Mouse (Mus musculus) gastrocnemius, postnatal 14 days (tissue): ENCODE results near the gene Atp8a2. TPM values are rescaled to one million over a fixed set of nuclear protein-coding genes. Genes with fewer than 3 reads are reported as not detected.
"Not testable (repeated sequence)": the region's sequence is repeated elsewhere in the genome, so short reads cannot be mapped to it uniquely, and the experiment has no call there.

Experiments used
- DNase-seq: peaks from one replicate; pipeline ENCODE4 v3.0.0; 2021; ENCODE audit warnings: mixed read lengths
- intact Hi-C: fragments of 180-260 bp; cut with DNase I; formaldehyde crosslinking; loops from one replicate; pipeline ENCODE4 v1.15.1; 2025; ENCODE audit warnings: low total_unique reads
- total RNA-seq, 2 experiments: library from RNA; stranded (reverse); gene quantifications; 2 replicates each; pipeline ENCODE4 v1.2.3; 2021

Gene Atp8a2
- total RNA-seq, 2 experiments from 2014 or later, result 0.93 to 1.8 TPM

DNA sequence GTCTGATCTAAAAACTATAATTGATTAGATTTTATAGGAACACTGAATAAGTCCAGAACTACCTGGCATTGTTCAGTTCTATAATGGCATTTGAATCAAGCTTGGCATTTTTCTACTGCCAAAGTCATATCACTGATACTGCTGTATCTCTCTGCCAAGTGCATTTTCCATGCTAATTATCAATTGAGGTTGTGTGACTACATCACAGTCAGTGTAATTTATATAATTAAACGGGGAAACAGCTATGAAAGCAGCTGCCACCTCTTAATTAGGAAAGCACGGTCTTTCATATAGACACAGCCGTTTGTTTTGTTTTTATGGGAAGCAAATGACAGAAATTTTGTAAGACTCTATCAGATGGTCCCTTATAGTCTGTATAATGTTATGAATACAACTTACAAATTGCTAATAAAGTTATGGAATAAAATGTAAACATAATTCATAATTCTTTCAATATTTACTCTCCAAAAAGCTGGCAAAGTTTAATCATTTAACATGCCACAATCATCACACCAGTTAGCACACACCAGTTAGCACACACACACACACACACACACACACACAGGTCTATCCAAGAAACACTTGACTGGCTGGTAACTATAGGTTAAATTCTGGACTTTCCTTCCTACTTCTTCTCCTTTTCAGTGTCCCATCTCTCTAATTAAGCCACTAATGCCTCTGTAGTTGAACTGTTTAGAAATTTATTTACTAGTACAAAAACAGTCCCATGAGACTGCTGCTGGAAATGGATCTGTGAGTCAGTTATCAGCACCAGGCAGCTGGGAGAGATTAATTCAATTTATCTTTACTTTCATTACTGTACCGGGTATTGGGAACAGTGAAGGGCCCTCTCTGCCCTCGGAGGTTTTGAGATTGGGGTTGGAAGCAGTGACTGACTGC, 377.5 kb downstream of the Atp8a2 start:
- intact Hi-C loops, result no loop called here
- no peak for DNase-seq

DNA sequence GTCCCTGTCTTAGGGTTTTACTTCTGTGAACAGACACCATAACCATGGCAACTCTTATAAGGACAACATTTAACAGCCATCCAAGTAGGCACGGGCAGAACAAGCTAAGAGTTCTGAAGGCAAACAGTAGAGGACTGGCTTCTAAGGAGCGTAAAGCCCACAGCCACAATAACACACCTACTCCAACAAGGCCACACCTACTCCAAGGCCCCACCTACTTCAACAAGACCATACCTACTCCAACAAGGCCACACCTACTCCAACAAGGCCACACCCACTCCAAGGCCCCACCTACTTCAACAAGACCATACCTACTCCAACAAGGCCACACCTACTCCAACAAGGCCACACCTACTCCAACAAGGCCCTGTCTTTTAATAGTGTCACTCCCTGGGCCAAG, 386.7 kb downstream of the Atp8a2 start:
- intact Hi-C loops, DNase-seq: not testable (repeated sequence)

DNA sequence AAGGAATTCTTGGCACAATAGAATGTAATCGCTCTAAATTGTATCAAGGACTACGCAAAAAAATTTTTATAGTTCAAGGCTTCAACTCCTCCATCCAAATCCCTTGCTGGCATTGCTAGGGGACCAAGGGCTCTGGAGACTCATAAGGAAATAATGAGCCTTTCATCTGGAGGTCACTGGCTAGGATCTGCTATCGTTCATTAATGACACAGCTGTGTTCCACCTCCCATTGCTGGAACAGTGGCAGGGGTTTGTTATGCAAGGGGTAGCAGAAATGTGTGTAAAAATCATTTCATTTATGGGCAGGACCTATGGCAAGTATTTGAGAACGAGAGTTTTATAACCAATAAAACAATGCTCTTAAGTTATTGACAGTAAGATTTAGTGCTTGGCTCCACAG, 387.2 kb downstream of the Atp8a2 start:
- DNase-seq, result no peak
- intact Hi-C loops, result no loop called here

DNA sequence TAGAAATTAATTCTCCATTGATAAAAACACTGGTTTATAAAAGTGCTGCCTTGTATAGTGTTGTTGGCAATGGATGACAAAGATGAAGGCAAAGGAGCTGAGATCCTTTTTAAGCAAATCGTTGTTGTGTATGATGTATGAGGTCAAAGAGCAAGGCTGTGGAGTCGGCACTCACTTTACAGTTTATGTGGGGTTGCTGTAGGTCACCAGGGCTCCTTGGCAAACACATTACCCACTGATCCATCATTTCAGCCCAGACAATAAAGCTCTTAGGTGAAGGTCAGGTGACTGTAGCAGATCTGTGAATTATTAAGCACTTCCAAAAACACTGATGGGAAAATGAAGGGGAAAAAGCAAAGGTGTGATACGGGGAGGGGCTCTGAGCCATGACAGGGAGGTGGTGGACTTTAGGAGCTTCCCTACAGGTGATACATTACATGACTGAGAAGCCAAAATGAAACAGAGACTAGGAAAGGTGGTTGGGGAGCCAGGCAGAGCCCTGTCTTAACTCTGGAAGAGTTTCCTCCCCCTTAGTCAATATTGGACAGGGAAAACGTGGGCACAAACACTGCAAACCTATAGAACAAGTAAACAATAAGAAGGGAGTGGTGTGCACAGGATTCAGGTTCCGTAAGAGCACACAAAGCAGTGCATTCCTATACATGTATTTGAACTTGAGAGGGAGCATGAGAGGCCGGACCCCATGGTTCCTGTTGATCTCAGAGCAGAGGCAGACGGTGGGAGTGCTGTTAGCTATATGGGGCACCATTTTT, 389.3 kb downstream of the Atp8a2 start:
- no peak for DNase-seq
- intact Hi-C loops, result no loop called here

DNA sequence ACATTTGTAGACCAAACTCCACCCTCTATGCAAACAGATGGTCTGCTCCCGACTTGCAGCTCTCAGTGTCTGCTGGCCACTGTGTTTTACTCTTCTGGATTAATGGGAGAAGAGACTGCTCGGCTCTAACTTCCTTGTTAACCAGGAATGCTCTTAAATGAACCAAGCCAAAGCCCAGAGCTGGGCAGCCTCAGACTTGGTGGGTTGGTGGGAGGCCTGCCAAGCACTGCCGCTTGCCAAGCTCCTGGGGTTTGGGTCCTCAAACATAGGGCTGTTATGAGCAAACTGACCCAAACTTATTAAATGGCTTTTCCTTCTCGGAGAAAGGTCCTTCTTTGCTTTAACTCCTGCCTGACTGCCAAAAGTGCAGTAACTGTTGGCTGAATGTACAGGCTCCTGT, 390.1 kb downstream of the Atp8a2 start:
- intact Hi-C loops, result no loop called here
- DNase-seq, result no peak

DNA sequence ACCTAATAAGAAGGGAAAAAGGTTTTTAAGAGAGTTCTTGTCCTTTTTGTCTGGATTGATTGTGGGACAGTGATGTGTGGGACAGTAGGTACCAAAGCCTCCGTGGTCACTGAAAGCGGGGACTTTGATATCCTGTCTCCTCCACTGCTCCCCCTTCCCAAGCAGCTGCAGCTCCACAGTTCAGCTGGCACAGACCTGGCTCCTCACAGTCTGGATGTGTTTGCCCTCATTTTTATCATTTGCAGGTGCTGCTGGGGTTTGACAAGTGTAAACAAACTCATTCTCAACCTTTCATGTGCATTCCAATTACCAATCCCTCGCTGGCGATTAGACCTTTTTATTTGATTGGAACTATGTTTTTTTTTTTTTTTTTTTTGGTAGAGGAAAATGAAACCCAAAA, 390.8 kb downstream of the Atp8a2 start:
- intact Hi-C loops, result no loop called here
- DNase-seq, result no peak

DNA sequence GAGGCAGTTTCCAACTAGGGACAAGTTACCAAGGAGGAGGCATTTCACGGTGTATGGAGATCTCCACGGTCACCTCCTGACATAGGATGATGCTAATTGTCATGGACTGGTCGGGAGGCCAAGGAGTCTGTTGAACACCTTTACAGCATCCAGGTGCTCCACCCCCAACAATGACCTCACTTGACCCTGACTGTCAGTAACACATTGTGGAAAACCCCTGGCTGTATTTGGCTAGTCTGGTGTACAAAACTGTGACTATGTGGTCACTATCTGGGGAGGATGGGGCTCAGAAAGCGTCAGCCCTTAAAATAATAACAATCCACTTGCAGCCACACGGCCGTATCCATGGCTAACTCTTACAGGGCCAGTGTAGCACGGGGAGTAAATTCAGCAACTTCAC, 391.3 kb downstream of the Atp8a2 start:
- no peak for DNase-seq
- intact Hi-C loops, result no loop called here

DNA sequence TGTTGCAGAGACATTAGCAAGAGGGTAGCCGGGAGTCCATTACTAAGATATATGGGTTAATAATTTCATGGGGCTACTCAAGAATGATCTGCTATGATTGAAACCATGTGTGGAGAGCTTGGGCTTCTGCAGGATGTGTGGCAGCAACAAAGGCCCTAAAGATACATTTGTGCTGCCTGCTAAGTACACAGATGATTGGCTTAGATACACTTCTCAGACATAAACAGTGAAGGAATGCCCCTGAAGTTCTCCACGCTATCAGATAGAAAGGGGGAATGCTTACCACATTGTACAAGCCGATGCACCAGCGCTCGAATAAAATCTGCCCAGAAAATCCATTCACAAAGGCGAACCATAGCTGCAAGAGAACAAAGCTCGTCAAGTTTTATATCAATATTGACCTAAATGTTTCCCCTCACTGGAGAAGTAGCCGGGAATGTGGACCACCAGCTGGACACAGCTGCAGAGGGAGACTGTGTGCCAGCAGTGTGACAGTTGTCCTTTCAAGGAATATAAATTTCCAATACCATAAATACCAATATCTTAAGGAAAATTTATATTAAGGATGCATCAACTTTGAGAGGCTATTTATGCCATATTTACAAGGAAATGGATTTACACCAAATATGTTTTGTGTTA, 394.9 kb downstream of the Atp8a2 start:
- DNase-seq, result no peak
- intact Hi-C loops, result no loop called here

DNA sequence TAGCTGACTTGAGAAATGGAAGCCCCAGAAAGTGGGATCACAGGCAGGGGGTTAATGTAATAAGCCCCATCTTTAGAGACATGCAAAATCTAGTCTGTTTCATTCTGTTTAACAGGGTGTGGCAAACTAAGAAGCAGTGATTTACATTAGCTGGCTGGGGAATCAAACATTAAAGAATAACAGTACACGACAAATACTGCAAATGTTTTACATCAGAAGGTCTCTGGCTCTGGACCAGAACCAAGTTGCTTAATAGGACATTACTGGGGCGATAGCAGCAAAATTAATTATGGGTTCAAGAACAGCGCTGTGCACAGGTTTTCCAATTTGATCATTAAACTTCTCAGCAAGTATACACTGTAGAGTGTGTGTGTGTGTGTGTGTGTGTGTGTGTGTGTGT, 397.5 kb downstream of the Atp8a2 start:
- no peak for DNase-seq
- intact Hi-C loops, result no loop called here

DNA sequence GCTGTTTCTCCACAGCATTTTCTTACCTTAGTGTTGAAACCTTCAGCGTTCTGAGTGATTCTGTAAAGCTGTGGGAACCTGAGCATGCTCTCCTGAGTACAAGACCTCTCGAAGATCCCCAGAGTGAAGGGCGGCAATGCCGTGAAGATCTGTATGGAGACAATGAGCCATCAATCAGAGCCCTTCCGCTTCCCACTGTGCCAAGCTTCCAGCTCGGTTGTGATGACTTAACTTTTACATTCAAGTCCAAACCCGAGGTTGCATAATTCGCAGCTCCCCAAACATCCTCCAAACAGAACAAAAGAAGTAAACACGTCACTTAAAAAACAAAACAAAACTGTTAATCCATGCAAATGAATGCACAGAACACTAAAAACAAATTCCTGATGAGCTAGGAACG, 403.1 kb downstream of the Atp8a2 start:
- DNase-seq, result no peak
- intact Hi-C loops, result no loop called here

DNA sequence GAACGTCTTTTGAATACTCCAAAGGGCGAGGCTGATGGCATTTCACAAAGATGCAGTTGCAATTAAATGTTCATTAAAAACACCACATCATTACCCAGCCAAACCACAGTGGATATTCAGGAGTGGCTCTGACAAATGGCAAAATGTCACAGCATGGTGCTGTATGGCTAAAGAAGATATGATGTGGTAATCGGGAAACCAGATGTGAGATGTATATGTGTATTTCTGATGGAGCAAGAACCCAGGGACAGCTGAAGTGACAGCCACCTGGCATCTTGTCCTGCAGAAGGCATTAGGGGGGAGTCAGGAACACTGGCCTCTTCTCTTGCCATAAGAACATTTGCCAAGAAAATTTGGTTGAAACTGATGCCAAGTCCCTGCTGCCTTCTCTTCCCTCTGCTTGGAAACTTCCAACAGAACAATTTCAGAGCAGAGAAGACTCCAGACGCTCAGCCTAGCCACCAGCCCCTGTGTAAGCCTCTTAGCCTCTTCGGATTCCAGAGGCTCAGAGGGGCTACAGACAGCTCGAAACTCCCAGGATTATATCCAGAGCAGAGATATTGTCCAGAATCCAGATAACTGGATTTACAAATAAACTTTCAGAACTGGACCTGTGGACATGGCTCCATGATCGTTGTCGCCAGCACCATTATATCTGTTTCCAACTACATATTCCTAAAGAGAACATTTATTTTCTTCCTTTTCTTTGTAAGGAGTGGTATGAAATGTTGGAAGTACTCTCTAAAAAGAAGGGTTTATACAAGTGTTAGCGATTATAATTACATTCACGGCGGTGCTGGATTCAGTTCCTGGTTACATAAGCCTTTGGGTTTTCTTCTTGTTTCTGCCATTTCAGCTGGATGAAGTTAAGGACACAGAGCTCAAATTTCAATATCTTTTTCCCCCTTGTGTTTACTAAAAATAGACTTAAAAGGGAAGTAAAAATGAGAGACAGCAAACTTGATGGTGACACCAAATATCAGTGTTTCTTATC, 413.3 kb downstream of the Atp8a2 start:
- intact Hi-C loops, result no loop called here
- no peak for DNase-seq

DNA sequence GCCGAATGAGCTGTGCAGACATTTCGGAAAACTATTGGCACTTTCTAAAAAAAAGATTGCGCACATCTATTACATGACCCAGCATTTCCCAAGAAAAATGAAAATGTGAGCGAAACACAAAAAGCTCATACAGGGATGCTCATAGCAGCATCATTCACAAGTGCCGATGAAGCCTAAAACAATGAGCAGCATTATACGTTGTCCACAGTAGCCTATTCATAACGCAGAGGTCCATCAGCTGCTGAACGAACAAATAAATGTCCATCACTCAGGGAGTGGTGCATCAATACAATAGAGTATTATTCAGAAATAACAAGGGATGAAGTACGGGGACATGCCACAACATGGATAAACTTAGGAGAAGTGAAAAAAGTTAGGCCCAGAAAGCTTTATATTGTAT, 416.6 kb downstream of the Atp8a2 start:
- DNase-seq, result no peak
- intact Hi-C loops, result no loop called here

DNA sequence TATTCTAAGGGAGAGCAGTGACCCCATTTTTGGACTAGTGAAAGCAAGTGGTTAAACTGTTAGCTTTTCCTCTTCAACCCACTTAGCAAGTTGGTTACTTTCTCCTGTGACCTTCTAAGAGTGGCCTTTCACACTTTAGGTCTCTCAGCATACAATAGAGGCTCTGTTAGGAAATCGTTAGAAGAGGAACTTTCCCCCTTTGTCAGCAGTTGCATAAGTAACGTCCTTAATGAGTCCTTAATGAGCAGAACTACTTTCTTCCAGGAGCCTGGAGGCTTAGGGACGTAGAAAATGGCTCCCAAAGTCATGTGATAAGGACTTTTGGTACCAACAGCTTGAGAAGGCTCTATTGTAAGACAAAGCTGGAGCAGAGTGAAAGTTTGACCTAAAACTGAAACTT, 434.8 kb downstream of the Atp8a2 start:
- DNase-seq, result no peak
- intact Hi-C loops, result no loop called here

DNA sequence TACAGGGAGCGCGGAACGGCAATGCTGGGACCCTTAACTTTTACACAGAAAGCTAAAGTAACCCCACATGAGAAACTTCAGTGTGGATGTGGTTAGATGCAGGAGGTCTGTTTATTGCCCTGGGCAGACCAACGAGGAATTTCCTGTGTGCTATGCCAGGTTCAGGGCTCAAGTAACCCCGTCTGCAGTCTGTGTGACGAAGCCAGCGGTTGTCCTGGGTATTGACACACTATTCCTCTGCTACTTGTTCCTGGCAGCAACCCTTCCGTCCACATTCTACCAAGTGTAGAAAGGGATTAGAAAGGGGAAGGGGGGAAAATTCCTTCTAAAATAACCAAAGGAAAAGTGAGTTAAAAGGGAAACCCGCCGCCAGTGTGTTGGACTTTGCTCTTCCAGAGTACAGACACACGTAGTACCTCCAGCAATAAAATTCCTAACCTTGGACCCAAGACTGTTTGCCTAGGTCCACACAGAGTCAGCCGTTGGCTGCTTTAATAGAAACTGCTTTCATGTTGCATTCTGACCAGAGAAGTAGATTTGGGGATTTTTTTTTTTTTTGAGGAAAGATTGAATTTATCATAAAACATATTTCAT, 437.0 kb downstream of the Atp8a2 start:
- DNase-seq, result peak; percentile 54

DNA sequence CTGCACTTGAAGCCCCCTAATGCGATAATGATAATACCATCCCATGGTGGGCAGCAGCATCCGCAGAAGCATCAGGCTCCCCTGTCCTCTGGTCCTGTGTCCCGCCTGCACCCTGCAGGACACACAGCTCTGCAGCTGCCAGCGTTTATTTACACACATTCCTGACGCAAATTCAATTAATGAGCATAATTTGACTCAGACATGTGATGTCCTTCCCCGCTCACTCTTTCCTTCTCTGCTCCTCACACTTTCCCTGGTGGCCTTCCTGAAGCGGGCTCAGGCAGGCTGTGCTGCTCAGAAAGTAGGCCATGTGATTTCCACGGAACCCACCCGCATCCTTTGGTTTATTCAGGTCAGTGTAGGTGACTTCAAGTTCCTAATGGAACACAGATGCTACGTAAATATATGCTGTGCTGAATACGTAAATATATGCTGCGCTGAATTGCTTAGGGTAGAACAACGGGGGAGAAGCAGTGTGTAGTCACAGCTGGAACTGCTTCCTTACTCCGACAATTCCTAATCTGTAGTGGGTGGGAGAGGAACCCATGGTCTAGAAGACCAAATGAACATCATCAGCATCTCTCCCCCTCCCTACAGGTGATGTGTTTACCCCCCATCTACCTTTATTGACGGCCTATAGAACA, 437.7 kb downstream of the Atp8a2 start:
- intact Hi-C loops, result no loop called here
- DNase-seq, result no peak

More for the DNA sequence above, 437.0 kb downstream of the Atp8a2 start:
- intact Hi-C loops, result no loop called here

DNA sequence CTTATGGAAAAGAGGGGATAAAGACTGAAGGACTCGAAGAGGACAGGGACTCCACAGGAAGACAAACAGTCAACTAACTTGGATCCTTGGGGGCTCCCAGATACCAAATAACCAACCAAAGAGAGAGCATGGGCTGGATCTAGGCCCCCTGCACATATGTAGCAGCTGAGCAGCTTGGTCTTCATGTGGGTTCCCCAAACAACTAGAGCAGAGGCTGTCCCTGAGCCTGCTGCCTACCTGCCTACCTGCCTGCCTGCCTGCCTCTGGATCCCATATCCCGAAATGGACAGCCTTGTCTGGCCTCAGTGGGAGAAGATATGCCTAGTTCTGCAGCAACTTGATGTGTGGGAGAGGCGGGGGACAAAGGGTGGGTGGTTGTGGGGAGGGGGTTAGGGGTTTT, 444.6 kb downstream of the Atp8a2 start:
- intact Hi-C loops, result no loop called here
- no peak for DNase-seq

DNA sequence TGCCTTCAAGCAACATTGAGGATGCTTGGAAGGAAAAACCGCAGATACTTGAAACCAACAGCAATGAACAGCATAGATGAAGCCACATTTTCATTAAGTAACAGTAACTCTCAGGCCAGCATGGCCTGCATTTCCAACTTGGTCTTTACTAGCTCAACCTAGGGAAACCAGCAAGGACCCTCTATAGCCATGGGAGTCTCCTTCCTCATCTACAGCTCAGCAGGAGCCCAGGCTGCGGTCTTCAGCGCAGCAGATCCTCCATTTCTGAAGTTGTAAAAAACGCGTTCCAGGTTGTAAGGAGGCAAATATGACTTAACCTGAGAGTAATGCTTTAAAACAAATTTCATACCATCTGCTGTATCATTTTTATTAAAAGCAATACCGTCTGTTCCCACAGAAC, 447.0 kb downstream of the Atp8a2 start:
- no peak for DNase-seq
- intact Hi-C loops, result no loop called here

DNA sequence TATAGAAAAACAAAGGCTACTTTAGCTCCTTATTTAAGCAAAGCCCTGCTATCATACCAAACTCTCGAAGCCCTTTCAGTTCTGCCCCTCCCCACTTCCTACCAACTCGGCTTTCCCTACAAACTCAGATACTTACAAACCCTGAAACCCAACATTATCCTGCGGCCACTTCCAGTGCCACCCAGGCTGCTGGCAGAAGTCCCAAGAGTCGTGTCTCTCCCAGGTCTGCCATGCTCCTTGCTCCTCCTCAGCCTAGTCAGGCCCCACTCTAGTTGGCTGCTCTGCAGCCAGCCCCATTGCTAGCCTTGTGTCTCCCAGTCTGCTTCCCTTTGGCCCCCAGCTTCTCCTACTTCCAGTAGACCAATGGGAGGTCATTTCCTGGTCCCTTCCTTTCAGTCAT, 451.3 kb downstream of the Atp8a2 start:
- intact Hi-C loops, result no loop called here
- no peak for DNase-seq
